Mouse (Mus musculus): ENCODE measurements at regions not wholly inside any gene's neighbourhood (a gene's known extent, or its start where the extent isn't known, plus 50 kb on each side); places are given as distances from the start of the nearest gene placed in this dataset.

- Histone ChIP-seq H3K4me2 (no peak overlapping the region), H3K9ac (ENCODE audit: low read depth, low read length) (no peak overlapping the region), H3K27ac (ENCODE audit: low read depth, low read length) (no peak overlapping the region), H3K9me3 (replicated peaks; ENCODE audit: control insufficient read depth, low read length) (no peaks in the 10 kb centered on the region), H3K27me3 (ENCODE audit: control insufficient read depth, insufficient read depth, low read length) (no peaks in the 10 kb centered on the region), H3K4me3 (ENCODE audit: low read depth, low read length) (no peak overlapping the region), H3K4me1 (ENCODE audit: control insufficient read depth, insufficient read depth, low read length) (no peaks in the 10 kb centered on the region), H3K36me3 (ENCODE audit: control insufficient read depth, insufficient read depth, low read length) (no peaks in the 10 kb centered on the region)
- no peak for ATAC-seq (replicated peaks; ENCODE audit: insufficient number of reproducible peaks, low FRiP score, low TSS enrichment)
- WGBS (ENCODE audit: insufficient replicate concordance): 51% methylated on average over 2 of the region's 2 CpGs
Measured at GRCm38 (mm10) chr6:116829341-116829740, 112.6 kb upstream of the Tmem72 start.

GRCm38 (mm10) chr6:116845990-116846862 is 129.5 kb upstream of the Tmem72 start:
- H3K4me3 ChIP-seq (ENCODE audit: low read depth, low read length): no peak overlapping the region
- H3K27ac ChIP-seq (ENCODE audit: low read depth, low read length): no peak overlapping the region
- H3K9me3 ChIP-seq (replicated peaks; ENCODE audit: control insufficient read depth, low read length): no peaks in the 10 kb centered on the region
- 54% methylated on average over 11 of the region's 11 CpGs for WGBS (ENCODE audit: insufficient replicate concordance)
- no peaks in the 10 kb centered on the region for H3K27me3 ChIP-seq (ENCODE audit: control insufficient read depth, insufficient read depth, low read length)
- H3K9ac ChIP-seq (ENCODE audit: low read depth, low read length): no peak overlapping the region
- no peaks in the 10 kb centered on the region for H3K4me1 ChIP-seq (ENCODE audit: control insufficient read depth, insufficient read depth, low read length)
- H3K4me2 ChIP-seq: no peak overlapping the region
- no peak for ATAC-seq (replicated peaks; ENCODE audit: insufficient number of reproducible peaks, low FRiP score, low TSS enrichment)
- no peaks in the 10 kb centered on the region for H3K36me3 ChIP-seq (ENCODE audit: control insufficient read depth, insufficient read depth, low read length)

DNA sequence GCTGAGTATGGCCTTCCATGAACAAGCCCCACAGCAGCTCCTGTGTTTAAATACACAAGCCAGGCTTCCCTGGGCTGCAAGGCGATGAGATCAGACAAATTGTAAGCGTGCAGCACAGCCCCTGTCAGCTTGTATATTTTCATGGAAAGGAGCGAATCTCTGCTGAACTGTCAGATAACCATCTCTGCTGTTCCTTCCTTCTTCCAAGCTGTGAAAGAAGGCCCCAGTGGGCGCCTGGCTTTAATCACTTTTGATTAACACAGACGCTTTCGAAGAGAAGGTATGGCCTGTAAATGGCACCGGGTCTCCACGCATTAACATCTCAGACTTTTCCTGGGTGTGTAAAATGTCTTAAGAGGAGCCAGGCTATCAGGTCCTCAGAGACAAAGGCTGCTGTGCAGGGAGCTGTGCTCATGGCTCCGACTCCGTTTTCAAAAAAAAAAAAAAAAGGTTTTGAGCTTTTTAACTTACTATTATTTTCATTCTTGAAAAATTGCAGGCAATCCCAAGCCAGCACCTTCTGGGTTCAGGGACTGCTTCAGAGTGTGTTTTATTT is 131.9 kb upstream of the Tmem72 start:
- Histone ChIP-seq H3K36me3 (ENCODE audit: control insufficient read depth, insufficient read depth, low read length) (no peaks in the 10 kb centered on the region), H3K9me3 (replicated peaks; ENCODE audit: control insufficient read depth, low read length) (no peaks in the 10 kb centered on the region), H3K27me3 (ENCODE audit: control insufficient read depth, insufficient read depth, low read length) (no peaks in the 10 kb centered on the region), H3K9ac (ENCODE audit: low read depth, low read length) (no peak overlapping the region), H3K4me2 (no peak overlapping the region), H3K4me3 (ENCODE audit: low read depth, low read length) (no peak overlapping the region), H3K27ac (ENCODE audit: low read depth, low read length) (no peak overlapping the region), H3K4me1 (ENCODE audit: control insufficient read depth, insufficient read depth, low read length) (no peaks in the 10 kb centered on the region)
- 38% methylated on average over 10 of the region's 10 CpGs for WGBS (ENCODE audit: insufficient replicate concordance)
- ATAC-seq (replicated peaks; ENCODE audit: insufficient number of reproducible peaks, low FRiP score, low TSS enrichment): no peak

DNA sequence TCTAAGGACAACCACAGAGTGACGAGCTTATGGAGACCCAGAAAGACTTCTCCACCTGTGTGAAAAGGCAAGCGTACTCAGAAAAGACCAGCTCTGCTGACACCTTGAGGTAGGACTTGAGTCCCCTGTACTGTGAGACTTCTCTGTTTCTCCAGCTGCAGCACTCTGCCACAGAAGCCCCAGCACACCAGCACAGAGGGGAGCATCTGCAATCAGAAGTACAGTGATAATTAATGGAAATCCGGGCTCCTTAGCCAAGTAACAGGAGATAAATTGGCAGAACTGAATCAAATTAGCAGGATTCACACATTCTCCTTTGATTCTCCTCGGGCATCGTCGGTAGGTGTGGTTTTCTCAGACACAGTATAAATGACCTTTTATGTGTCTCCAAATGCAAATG is 137.3 kb upstream of the Tmem72 start:
- Histone ChIP-seq H3K27ac (ENCODE audit: low read depth, low read length) (no peak overlapping the region), H3K4me1 (ENCODE audit: control insufficient read depth, insufficient read depth, low read length) (no peaks in the 10 kb centered on the region), H3K36me3 (ENCODE audit: control insufficient read depth, insufficient read depth, low read length) (no peaks in the 10 kb centered on the region), H3K27me3 (ENCODE audit: control insufficient read depth, insufficient read depth, low read length) (no peaks in the 10 kb centered on the region), H3K4me2 (no peak overlapping the region), H3K9ac (ENCODE audit: low read depth, low read length) (no peak overlapping the region), H3K4me3 (ENCODE audit: low read depth, low read length) (no peak overlapping the region), H3K9me3 (replicated peaks; ENCODE audit: control insufficient read depth, low read length) (no peaks in the 10 kb centered on the region)
- no peak for ATAC-seq (replicated peaks; ENCODE audit: insufficient number of reproducible peaks, low FRiP score, low TSS enrichment)
- WGBS (ENCODE audit: insufficient replicate concordance): 54% methylated on average over 6 of the region's 6 CpGs

GRCm38 (mm10) chr6:116856093-116856492 is 139.4 kb upstream of the Tmem72 start:
- no peak for ATAC-seq (replicated peaks; ENCODE audit: insufficient number of reproducible peaks, low FRiP score, low TSS enrichment)
- no peaks in the 10 kb centered on the region for H3K36me3 ChIP-seq (ENCODE audit: control insufficient read depth, insufficient read depth, low read length)
- no peak overlapping the region for H3K9ac ChIP-seq (ENCODE audit: low read depth, low read length)
- no peak overlapping the region for H3K4me2 ChIP-seq
- no peak overlapping the region for H3K4me3 ChIP-seq (ENCODE audit: low read depth, low read length)
- 69% methylated on average over 2 of the region's 2 CpGs for WGBS (ENCODE audit: insufficient replicate concordance)
- H3K9me3 ChIP-seq (replicated peaks; ENCODE audit: control insufficient read depth, low read length): no peaks in the 10 kb centered on the region
- no peak overlapping the region for H3K27ac ChIP-seq (ENCODE audit: low read depth, low read length)
- H3K27me3 ChIP-seq (ENCODE audit: control insufficient read depth, insufficient read depth, low read length): no peaks in the 10 kb centered on the region
- no peaks in the 10 kb centered on the region for H3K4me1 ChIP-seq (ENCODE audit: control insufficient read depth, insufficient read depth, low read length)

GRCm38 (mm10) chr6:116856917-116857491 is 140.3 kb upstream of the Tmem72 start:
- ATAC-seq (replicated peaks; ENCODE audit: insufficient number of reproducible peaks, low FRiP score, low TSS enrichment): no peak

GRCm38 (mm10) chr6:116863130-116863529 is 146.4 kb upstream of the Tmem72 start:
- 31% methylated on average over 2 of the region's 2 CpGs for WGBS (ENCODE audit: insufficient replicate concordance)
- ATAC-seq (replicated peaks; ENCODE audit: insufficient number of reproducible peaks, low FRiP score, low TSS enrichment): no peak
- no peaks in the 10 kb centered on the region for H3K36me3 ChIP-seq (ENCODE audit: control insufficient read depth, insufficient read depth, low read length)

More at GRCm38 (mm10) chr6:116856917-116857491, 140.3 kb upstream of the Tmem72 start:
- H3K36me3 ChIP-seq (ENCODE audit: control insufficient read depth, insufficient read depth, low read length): no peaks in the 10 kb centered on the region
- no peak overlapping the region for H3K9ac ChIP-seq (ENCODE audit: low read depth, low read length)
- no peak overlapping the region for H3K4me2 ChIP-seq
- H3K27ac ChIP-seq (ENCODE audit: low read depth, low read length): no peak overlapping the region
- H3K4me3 ChIP-seq (ENCODE audit: low read depth, low read length): no peak overlapping the region
- H3K9me3 ChIP-seq (replicated peaks; ENCODE audit: control insufficient read depth, low read length): no peaks in the 10 kb centered on the region
- no peaks in the 10 kb centered on the region for H3K4me1 ChIP-seq (ENCODE audit: control insufficient read depth, insufficient read depth, low read length)
- H3K27me3 ChIP-seq (ENCODE audit: control insufficient read depth, insufficient read depth, low read length): no peaks in the 10 kb centered on the region
- WGBS (ENCODE audit: insufficient replicate concordance): 91% methylated on average over 1 of the region's 1 CpGs

GRCm38 (mm10) chr6:116863626-116864025 is 146.9 kb upstream of the Tmem72 start:
- H3K9me3 ChIP-seq (replicated peaks; ENCODE audit: control insufficient read depth, low read length): no peaks in the 10 kb centered on the region
- 64% methylated on average over 2 of the region's 2 CpGs for WGBS (ENCODE audit: insufficient replicate concordance)
- no peak overlapping the region for H3K4me2 ChIP-seq
- H3K27ac ChIP-seq (ENCODE audit: low read depth, low read length): no peak overlapping the region
- H3K27me3 ChIP-seq (ENCODE audit: control insufficient read depth, insufficient read depth, low read length): no peaks in the 10 kb centered on the region
- no peaks in the 10 kb centered on the region for H3K36me3 ChIP-seq (ENCODE audit: control insufficient read depth, insufficient read depth, low read length)
- H3K4me1 ChIP-seq (ENCODE audit: control insufficient read depth, insufficient read depth, low read length): no peaks in the 10 kb centered on the region
- H3K4me3 ChIP-seq (ENCODE audit: low read depth, low read length): no peak overlapping the region
- ATAC-seq (replicated peaks; ENCODE audit: insufficient number of reproducible peaks, low FRiP score, low TSS enrichment): no peak
- no peak overlapping the region for H3K9ac ChIP-seq (ENCODE audit: low read depth, low read length)

More at GRCm38 (mm10) chr6:116863130-116863529, 146.4 kb upstream of the Tmem72 start:
- no peaks in the 10 kb centered on the region for H3K9me3 ChIP-seq (replicated peaks; ENCODE audit: control insufficient read depth, low read length)
- H3K4me3 ChIP-seq (ENCODE audit: low read depth, low read length): no peak overlapping the region
- no peak overlapping the region for H3K4me2 ChIP-seq
- H3K9ac ChIP-seq (ENCODE audit: low read depth, low read length): no peak overlapping the region
- H3K27me3 ChIP-seq (ENCODE audit: control insufficient read depth, insufficient read depth, low read length): no peaks in the 10 kb centered on the region
- no peaks in the 10 kb centered on the region for H3K4me1 ChIP-seq (ENCODE audit: control insufficient read depth, insufficient read depth, low read length)
- no peak overlapping the region for H3K27ac ChIP-seq (ENCODE audit: low read depth, low read length)
